Mouse (Mus musculus) forebrain, embryonic 13.5 days (tissue): ENCODE data around the gene Fam76a. TPM values are rescaled to one million over a fixed set of nuclear protein-coding genes. Genes with fewer than 3 reads are reported as not detected.

Source experiments
- ATAC-seq: fragments of 200-750 bp; cut with Nextera tagmentation; 2 replicates; pipeline ENCODE4 v1.8.0; 2017
- H3K27ac ChIP-seq: fragments of 300-500 bp; sonication (generic); 2 replicates; pipeline ENCODE4 v1.5.1; 2015; ENCODE audit warnings: inconsistent platforms, mild to moderate bottlenecking, moderate library complexity
- H3K27me3 ChIP-seq: fragments of 300-500 bp; sonication (generic); 2 replicates; pipeline ENCODE4 v1.6.1; 2015; ENCODE audit warnings: mild to moderate bottlenecking, inconsistent platforms
- H3K36me3 ChIP-seq: fragments of 300-500 bp; sonication (generic); 2 replicates; pipeline ENCODE4 v1.6.1; 2015; ENCODE audit warnings: mild to moderate bottlenecking, inconsistent platforms; ENCODE audit not compliant: poor library complexity, severe bottlenecking
- H3K4me1 ChIP-seq: fragments of 300-500 bp; sonication (generic); 2 replicates; pipeline ENCODE4 v1.6.1; 2015; ENCODE audit warnings: inconsistent platforms
- H3K4me2 ChIP-seq: fragments of 300-500 bp; sonication (generic); 2 replicates; pipeline ENCODE4 v1.6.1; 2015; ENCODE audit warnings: inconsistent platforms, mild to moderate bottlenecking, moderate library complexity
- H3K4me3 ChIP-seq: fragments of 300-500 bp; sonication (generic); 2 replicates; pipeline ENCODE4 v1.5.1; 2015; ENCODE audit warnings: mild to moderate bottlenecking, inconsistent platforms
- H3K9ac ChIP-seq: fragments of 300-500 bp; sonication (generic); 2 replicates; pipeline ENCODE4 v1.6.1; 2015; ENCODE audit warnings: mild to moderate bottlenecking, inconsistent platforms
- H3K9me3 ChIP-seq: fragments of 300-500 bp; sonication (generic); replicated peaks from 2 replicates; pipeline ENCODE4 v1.6.1; 2016; ENCODE audit warnings: inconsistent platforms
- WGBS: fragments of 180-500 bp; shearing (Covaris S2); methylation state at CpG from one replicate; pipeline ENCODE4 v1.1.7; 2015; 5-methylcytosine and 5-hydroxymethylcytosine counted together
- polyA plus RNA-seq: library from polyadenylated mRNA; unstranded; fragments of >200 nt; fragmentation: Nextera tagmentation; extraction: Ambion mirVana; gene quantifications from 2 replicates; pipeline ENCODE4 v1.2.1, GENCODE M21; 2015

Gene Fam76a
- polyA plus RNA-seq, 1 experiment from 2014 or later = 35.2 TPM

GRCm38 (mm10) chr4:132871116-132871515, 51.2 kb downstream of the Fam76a start:
- no peaks in the 10 kb centered on the region for H3K27me3 ChIP-seq
- H3K4me2 ChIP-seq = no peak overlapping the region
- no peak for ATAC-seq
- WGBS = 95% methylated on average over 3 of the region's 3 CpGs
- peaks cover 56% of the 10 kb centered on the region for H3K36me3 ChIP-seq
- no peak overlapping the region for H3K9ac ChIP-seq
- no peaks in the 10 kb centered on the region for H3K9me3 ChIP-seq
- H3K27ac ChIP-seq = no peak overlapping the region
- H3K4me3 ChIP-seq = no peak overlapping the region
- H3K4me1 ChIP-seq = no peaks in the 10 kb centered on the region

GRCm38 (mm10) chr4:132864856-132865255, 57.5 kb downstream of the Fam76a start:
- Histone ChIP-seq H3K27me3 (no peaks in the 10 kb centered on the region), H3K36me3 (peaks cover 78% of the 10 kb centered on the region), H3K4me2 (no peak overlapping the region), H3K4me1 (no peaks in the 10 kb centered on the region), H3K9me3 (no peaks in the 10 kb centered on the region), H3K4me3 (no peak overlapping the region), H3K27ac (no peak overlapping the region), H3K9ac (no peak overlapping the region)
- 88% methylated on average over 2 of the region's 2 CpGs for WGBS
- no peak for ATAC-seq

- WGBS = 93% methylated on average over 13 of the region's 13 CpGs
- no peaks in the 10 kb centered on the region for H3K9me3 ChIP-seq
- H3K4me3 ChIP-seq = no peak overlapping the region
- ATAC-seq = no peak
- no peaks in the 10 kb centered on the region for H3K4me1 ChIP-seq
- no peak overlapping the region for H3K27ac ChIP-seq
- no peak overlapping the region for H3K9ac ChIP-seq
- no peaks in the 10 kb centered on the region for H3K27me3 ChIP-seq
- H3K36me3 ChIP-seq = peaks cover 75% of the 10 kb centered on the region
- no peak overlapping the region for H3K4me2 ChIP-seq
Observed at GRCm38 (mm10) chr4:132863012-132863411, 59.3 kb downstream of the Fam76a start.

GRCm38 (mm10) chr4:132860880-132861279, 61.5 kb downstream of the Fam76a start:
- WGBS = 94% methylated on average over 1 of the region's 1 CpGs
- Histone ChIP-seq H3K36me3 (peaks cover 75% of the 10 kb centered on the region), H3K4me1 (no peaks in the 10 kb centered on the region), H3K9ac (no peak overlapping the region), H3K4me3 (no peak overlapping the region), H3K4me2 (no peak overlapping the region), H3K27ac (no peak overlapping the region), H3K27me3 (no peaks in the 10 kb centered on the region), H3K9me3 (no peaks in the 10 kb centered on the region)
- no peak for ATAC-seq

Other genes with a start within 250 kb of the Fam76a start
- gene Xkr8, start 190.0 kb downstream of the Fam76a start, polyA plus RNA-seq = 3.2 and 3.3 TPM in 2 replicates
- 1.7 and 2.7 TPM in 2 replicates for gene Smpdl3b, start 165.3 kb downstream of the Fam76a start, polyA plus RNA-seq
- 114 and 123 TPM in 2 replicates for gene Rpa2, start 154.2 kb downstream of the Fam76a start, polyA plus RNA-seq
- 0.20 and 0.26 TPM in 2 replicates for gene Themis2, start 126.2 kb downstream of the Fam76a start, polyA plus RNA-seq
- gene Ppp1r8, start 79.4 kb downstream of the Fam76a start, polyA plus RNA-seq = 62.5 and 70.5 TPM in 2 replicates
- gene Stx12, start 38.0 kb downstream of the Fam76a start, polyA plus RNA-seq = 116 and 119 TPM in 2 replicates
- not detected in 2 replicates for gene Fgr, start 51.5 kb upstream of the Fam76a start, polyA plus RNA-seq
- 7.3 and 8.1 TPM in 2 replicates for gene Ahdc1, start 88.7 kb upstream of the Fam76a start, polyA plus RNA-seq
- 36.7 and 42.9 TPM in 2 replicates for gene Wasf2, start 207.9 kb upstream of the Fam76a start, polyA plus RNA-seq